Mouse (Mus musculus) megakaryocyte, adult 5-6 weeks (primary cell): ENCODE data around the gene Tiprl. TPM values are rescaled to one million over a fixed set of nuclear protein-coding genes. Genes with fewer than 3 reads are reported as not detected.

Experiments used
- ATAC-seq: 2 replicates; pipeline ENCODE4 v1.8.0; 2016; ENCODE audit warnings: mild to moderate bottlenecking, inconsistent platforms; ENCODE audit not compliant: poor library complexity, severe bottlenecking
- total RNA-seq, 2 experiments: library from RNA; stranded (forward) in 1 of 2; stranded (reverse) in 1 of 2; fragments of 153-499, 151-499 nt in 1 of 2; fragments of 221-1000, 200-1000 nt in 1 of 2; gene quantifications; 2 replicates each; pipeline versions ENCODE4 v1.2.3 to v1.2.4; 2015 to 2017

Gene Tiprl
- total RNA-seq, 2 experiments from 2014 or later = 25.7 to 52.0 TPM

GRCm38 (mm10) chr1:165203488-165204035 lies 33.2 kb downstream of the Tiprl start:
- no peak for ATAC-seq

- no peak for ATAC-seq
Measured at GRCm38 (mm10) chr1:165201445-165202012, 35.3 kb downstream of the Tiprl start.

- ATAC-seq = no peak
Measured at GRCm38 (mm10) chr1:165200748-165201147, 36.0 kb downstream of the Tiprl start.

- no peak for ATAC-seq
Measured at GRCm38 (mm10) chr1:165199639-165200038, 37.2 kb downstream of the Tiprl start.

GRCm38 (mm10) chr1:165198951-165199350 lies 37.8 kb downstream of the Tiprl start:
- no peak for ATAC-seq

GRCm38 (mm10) chr1:165197875-165198274 lies 38.9 kb downstream of the Tiprl start:
- no peak for ATAC-seq

- no peak for ATAC-seq
Measured at GRCm38 (mm10) chr1:165195396-165195960, 41.3 kb downstream of the Tiprl start.

GRCm38 (mm10) chr1:165194662-165195013 lies 42.2 kb downstream of the Tiprl start:
- ATAC-seq = no peak; the same call in 1 of the 2 replicates

GRCm38 (mm10) chr1:165193880-165194661 lies 42.7 kb downstream of the Tiprl start, which contains the start of gene Sft2d2:
TSS of gene Sft2d2 (minus strand) at chr1:165194438.
- peak; percentile 85 for ATAC-seq

GRCm38 (mm10) chr1:165193426-165193825 lies 43.4 kb downstream of the Tiprl start:
- ATAC-seq = no peak; the same call in 1 of the 2 replicates

GRCm38 (mm10) chr1:165192714-165193264 lies 44.0 kb downstream of the Tiprl start:
- ATAC-seq = no peak

- ATAC-seq = peak; percentile 17; the same call in 1 of the 2 replicates
Measured at GRCm38 (mm10) chr1:165192102-165192501, 44.7 kb downstream of the Tiprl start.

- ATAC-seq = no peak
Measured at GRCm38 (mm10) chr1:165191611-165192010, 45.2 kb downstream of the Tiprl start.

- ATAC-seq = no peak
Measured at GRCm38 (mm10) chr1:165190571-165191273, 46.1 kb downstream of the Tiprl start.

GRCm38 (mm10) chr1:165190068-165190467 lies 46.7 kb downstream of the Tiprl start:
- ATAC-seq = no peak

GRCm38 (mm10) chr1:165188806-165189580 lies 47.8 kb downstream of the Tiprl start:
- ATAC-seq = peak; percentile 56

- no peak for ATAC-seq
Measured at GRCm38 (mm10) chr1:165187357-165187756, 49.4 kb downstream of the Tiprl start.

- ATAC-seq = no peak
Measured at GRCm38 (mm10) chr1:165186491-165186890, 50.3 kb downstream of the Tiprl start.

- no peak for ATAC-seq
Measured at GRCm38 (mm10) chr1:165185116-165185515, 51.7 kb downstream of the Tiprl start.

GRCm38 (mm10) chr1:165184178-165184577 lies 52.6 kb downstream of the Tiprl start:
- ATAC-seq = no peak
